Mouse (Mus musculus): Measurements from ENCODE around the gene Olfr291.

Olfr291 gene

DNA sequence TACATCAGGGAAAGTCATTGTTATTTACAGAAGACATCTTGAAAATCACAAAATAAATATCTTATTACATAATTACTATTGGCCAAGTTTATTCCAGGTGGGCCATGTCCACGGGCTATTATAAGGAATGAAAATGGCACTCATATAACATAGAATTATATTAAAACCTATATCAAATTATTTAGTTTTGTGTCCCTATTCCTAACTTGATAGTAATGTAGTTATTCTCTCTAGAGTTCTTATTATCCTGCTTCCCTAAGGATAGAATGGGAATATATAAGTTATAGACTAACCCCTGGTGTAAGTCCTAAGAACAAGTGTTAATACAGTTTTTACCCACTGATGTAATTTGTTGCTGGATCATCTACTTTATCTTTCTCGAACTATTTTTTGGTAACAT, at the start of gene Olfr291:
Gene Olfr291 (plus strand): TSS at position 301 of the 400 bp plus-strand sequence.
- no peak for DNase-seq

GRCm38 (mm10) chr7:84805224-84805623, 48.1 kb upstream of the Olfr291 start:
- no peak for DNase-seq

DNA sequence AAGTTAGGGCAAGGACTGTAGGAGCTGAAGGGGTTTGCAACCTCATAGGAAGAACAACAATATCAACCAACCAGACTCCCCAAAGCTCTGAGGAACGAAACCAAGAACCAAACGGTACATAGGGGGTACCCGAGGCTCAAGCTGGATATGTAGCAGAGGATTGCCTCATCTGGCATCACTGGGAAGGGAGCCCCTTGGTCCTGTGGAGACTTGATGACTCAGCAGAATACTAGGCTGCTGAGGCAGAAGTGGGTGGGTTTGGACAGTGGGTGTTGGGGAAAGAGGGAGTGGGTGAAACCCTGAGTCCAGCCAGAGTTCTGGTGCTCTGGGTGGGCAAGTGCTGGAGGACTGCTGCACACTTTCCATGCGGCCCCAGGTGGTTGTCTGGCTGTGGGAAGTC, 47.2 kb upstream of the Olfr291 start:
- DNase-seq, result no peak

- DNase-seq, result no peak
Observed at GRCm38 (mm10) chr7:84884530-84884929, 31.2 kb downstream of the Olfr291 start.
